Mouse (Mus musculus): ENCODE measurements around the gene Frmpd1.

DNA sequence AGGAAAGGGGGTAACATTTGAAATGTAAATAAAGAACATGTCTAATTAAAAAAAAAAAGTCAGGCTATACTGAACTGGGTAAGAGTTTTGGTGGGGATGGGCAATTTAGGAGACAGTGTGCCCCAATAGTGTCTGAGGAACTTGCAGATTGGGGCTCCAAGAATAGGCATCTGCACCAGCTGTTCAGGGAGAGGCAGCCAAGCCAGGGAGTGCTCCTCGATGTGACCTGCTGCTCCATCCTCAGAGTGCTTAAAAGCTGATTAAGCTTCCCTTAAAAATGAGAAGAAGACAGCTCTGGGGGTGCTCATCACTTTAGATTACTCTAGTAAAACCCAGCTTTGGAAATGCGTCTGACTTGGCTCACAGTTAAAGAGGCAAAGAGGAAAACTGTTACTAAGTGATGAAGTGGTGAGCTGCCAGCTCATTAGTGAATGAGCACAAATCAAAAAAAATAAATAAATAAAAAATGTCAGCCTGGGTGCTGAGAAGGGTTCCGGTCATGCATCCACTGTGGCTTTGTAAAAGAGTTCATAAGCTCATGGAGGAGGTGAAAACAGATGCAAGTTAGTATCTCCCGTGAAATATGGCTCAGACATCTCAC lies 74.7 kb downstream of the Frmpd1 start:
- TF ChIP-seq CTCF (IDR thresholded peaks at IDR 0.05; ENCODE audit: low read depth, low read length) (no peak), POLR2A (IDR thresholded peaks at IDR 0.05; ENCODE audit: extremely low read depth, insufficient read depth, low read length) (no peak)

All from liver, adult 2 months (tissue).